Mouse (Mus musculus): ENCODE results near the gene Kif1b. TPM values are rescaled to one million over a fixed set of nuclear protein-coding genes. Genes with fewer than 3 reads are reported as not detected.

Kif1b gene
- polyA plus RNA-seq, 1 experiment from 2014 or later: 15.2 TPM

DNA sequence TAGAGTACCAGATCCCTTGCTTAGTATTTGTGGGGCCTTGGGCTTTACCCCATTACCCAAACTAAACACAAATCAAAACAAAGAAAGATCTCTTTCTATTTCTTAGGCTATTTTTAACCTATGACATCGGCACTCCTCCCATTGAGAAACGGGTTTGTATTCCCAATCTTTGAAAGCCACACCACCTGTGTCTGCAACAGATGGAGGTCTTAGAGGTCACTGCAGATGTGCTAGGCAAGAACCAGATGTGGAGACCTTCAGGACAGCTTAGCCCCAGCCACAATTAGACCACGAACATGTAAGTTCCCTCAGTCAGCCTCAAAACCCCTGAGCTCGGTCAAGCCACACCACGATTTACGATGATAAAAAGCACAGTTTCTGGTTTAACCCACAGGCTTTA, 15.2 kb upstream of the Kif1b start:
- H3K4me3 ChIP-seq (ENCODE audit: low read depth, low read length): no peak overlapping the region
- H3K36me3 ChIP-seq (ENCODE audit: control insufficient read depth, insufficient read depth): peaks cover 7% of the 10 kb centered on the region; the same call in 1 of the 2 replicates
- no peak for ATAC-seq
- H3K27me3 ChIP-seq (replicated peaks; ENCODE audit: control insufficient read depth, insufficient read depth, low read length): no peaks in the 10 kb centered on the region
- no peak overlapping the region for H3K9ac ChIP-seq (ENCODE audit: low read depth, low read length)
- no peak overlapping the region for H3K27ac ChIP-seq (ENCODE audit: low read depth, low read length)
- no peak for TF ChIP-seq CTCF (IDR thresholded peaks at IDR 0.05; ENCODE audit: low read depth)
- WGBS: 79% methylated on average over 6 of the region's 6 CpGs
- no peaks in the 10 kb centered on the region for H3K9me3 ChIP-seq (ENCODE audit: control insufficient read depth)
- H3K4me1 ChIP-seq (replicated peaks; ENCODE audit: control insufficient read depth, insufficient read depth, low read length): no peaks in the 10 kb centered on the region
- no peak overlapping the region for H3K4me2 ChIP-seq (replicated peaks; ENCODE audit: low read depth)

DNA sequence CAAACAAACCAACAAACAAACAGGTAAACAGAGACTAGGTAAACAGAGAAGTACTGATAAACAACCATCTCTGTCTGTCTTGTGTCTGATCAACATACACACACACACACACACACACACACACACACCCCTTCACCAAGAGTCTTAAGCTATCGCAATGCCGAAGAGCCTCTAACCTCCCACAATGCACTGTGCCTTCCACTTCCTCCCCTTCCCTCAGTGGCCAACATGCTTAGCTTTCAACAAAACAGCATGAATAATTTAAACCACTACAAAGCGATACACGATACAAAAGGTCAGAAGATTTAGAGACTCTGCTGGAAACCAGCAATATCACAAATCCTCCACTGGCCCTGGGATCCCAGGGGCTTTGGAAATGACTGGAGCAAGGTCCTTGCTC, 14.8 kb upstream of the Kif1b start:
- 78% methylated on average over 4 of the region's 4 CpGs for WGBS
- peaks cover 3% of the 10 kb centered on the region; the same call in 1 of the 2 replicates for H3K36me3 ChIP-seq (ENCODE audit: control insufficient read depth, insufficient read depth)
- ATAC-seq: no peak
- no peak for TF ChIP-seq CTCF (IDR thresholded peaks at IDR 0.05; ENCODE audit: low read depth)
- H3K4me2 ChIP-seq (replicated peaks; ENCODE audit: low read depth): no peak overlapping the region
- no peaks in the 10 kb centered on the region for H3K4me1 ChIP-seq (replicated peaks; ENCODE audit: control insufficient read depth, insufficient read depth, low read length)
- no peak overlapping the region for H3K4me3 ChIP-seq (ENCODE audit: low read depth, low read length)
- no peaks in the 10 kb centered on the region for H3K27me3 ChIP-seq (replicated peaks; ENCODE audit: control insufficient read depth, insufficient read depth, low read length)
- H3K9ac ChIP-seq (ENCODE audit: low read depth, low read length): no peak overlapping the region
- no peak overlapping the region for H3K27ac ChIP-seq (ENCODE audit: low read depth, low read length)
- no peaks in the 10 kb centered on the region for H3K9me3 ChIP-seq (ENCODE audit: control insufficient read depth)

DNA sequence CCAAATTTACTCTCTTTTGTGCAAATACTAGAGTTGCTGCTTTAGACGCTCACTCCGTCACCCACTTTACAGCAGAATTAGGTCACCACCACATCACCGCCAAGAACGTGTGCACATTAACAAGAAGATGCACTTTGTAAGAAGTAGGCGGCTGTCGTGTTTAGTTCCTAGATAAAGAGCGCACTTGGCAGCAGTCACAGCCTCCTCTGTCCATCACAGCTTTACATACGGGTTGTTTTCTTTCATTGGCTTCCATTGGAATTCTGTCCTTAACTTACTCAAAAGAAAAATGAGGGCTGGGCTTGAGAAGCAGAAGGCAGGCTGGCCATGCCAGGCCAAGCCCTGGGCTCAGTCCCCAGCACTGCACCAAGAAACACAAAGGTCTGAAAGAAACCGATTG, 11.6 kb upstream of the Kif1b start:
- no peaks in the 10 kb centered on the region for H3K27me3 ChIP-seq (replicated peaks; ENCODE audit: control insufficient read depth, insufficient read depth, low read length)
- 70% methylated on average over 9 of the region's 9 CpGs for WGBS
- H3K27ac ChIP-seq (ENCODE audit: low read depth, low read length): no peak overlapping the region
- no peaks in the 10 kb centered on the region for H3K4me1 ChIP-seq (replicated peaks; ENCODE audit: control insufficient read depth, insufficient read depth, low read length)
- TF ChIP-seq CTCF (IDR thresholded peaks at IDR 0.05; ENCODE audit: low read depth): no peak
- no peaks in the 10 kb centered on the region for H3K36me3 ChIP-seq (ENCODE audit: control insufficient read depth, insufficient read depth)
- no peak overlapping the region for H3K9ac ChIP-seq (ENCODE audit: low read depth, low read length)
- H3K9me3 ChIP-seq (ENCODE audit: control insufficient read depth): no peaks in the 10 kb centered on the region
- ATAC-seq: no peak
- H3K4me2 ChIP-seq (replicated peaks; ENCODE audit: low read depth): no peak overlapping the region
- H3K4me3 ChIP-seq (ENCODE audit: low read depth, low read length): no peak overlapping the region

DNA sequence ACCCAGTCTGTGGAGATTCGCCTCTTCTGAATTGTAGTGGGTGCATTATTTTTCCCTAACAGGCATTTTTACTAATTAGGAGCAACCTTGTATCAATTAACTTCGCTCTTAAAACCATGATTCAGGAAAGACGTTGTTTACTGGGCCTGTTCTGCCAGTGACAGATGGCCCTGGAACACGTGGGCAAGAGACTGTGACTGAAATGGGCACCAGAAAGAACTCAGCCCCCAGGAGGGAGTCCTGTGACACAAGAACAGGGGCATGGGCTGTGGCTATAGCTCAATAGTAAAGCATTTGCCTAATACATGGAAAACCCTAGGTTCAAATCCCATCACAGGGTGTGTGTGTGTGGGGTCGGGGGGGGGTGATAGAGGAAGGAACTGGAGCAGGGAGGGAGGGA, 9.9 kb upstream of the Kif1b start:
- no peak overlapping the region for H3K4me2 ChIP-seq (replicated peaks; ENCODE audit: low read depth)
- TF ChIP-seq CTCF (IDR thresholded peaks at IDR 0.05; ENCODE audit: low read depth): no peak
- H3K4me1 ChIP-seq (replicated peaks; ENCODE audit: control insufficient read depth, insufficient read depth, low read length): no peaks in the 10 kb centered on the region
- WGBS: 62% methylated on average over 5 of the region's 5 CpGs
- no peak overlapping the region for H3K4me3 ChIP-seq (ENCODE audit: low read depth, low read length)
- ATAC-seq: no peak
- no peaks in the 10 kb centered on the region for H3K9me3 ChIP-seq (ENCODE audit: control insufficient read depth)
- no peak overlapping the region for H3K9ac ChIP-seq (ENCODE audit: low read depth, low read length)
- H3K27me3 ChIP-seq (replicated peaks; ENCODE audit: control insufficient read depth, insufficient read depth, low read length): no peaks in the 10 kb centered on the region
- H3K36me3 ChIP-seq (ENCODE audit: control insufficient read depth, insufficient read depth): no peaks in the 10 kb centered on the region
- no peak overlapping the region for H3K27ac ChIP-seq (ENCODE audit: low read depth, low read length)

DNA sequence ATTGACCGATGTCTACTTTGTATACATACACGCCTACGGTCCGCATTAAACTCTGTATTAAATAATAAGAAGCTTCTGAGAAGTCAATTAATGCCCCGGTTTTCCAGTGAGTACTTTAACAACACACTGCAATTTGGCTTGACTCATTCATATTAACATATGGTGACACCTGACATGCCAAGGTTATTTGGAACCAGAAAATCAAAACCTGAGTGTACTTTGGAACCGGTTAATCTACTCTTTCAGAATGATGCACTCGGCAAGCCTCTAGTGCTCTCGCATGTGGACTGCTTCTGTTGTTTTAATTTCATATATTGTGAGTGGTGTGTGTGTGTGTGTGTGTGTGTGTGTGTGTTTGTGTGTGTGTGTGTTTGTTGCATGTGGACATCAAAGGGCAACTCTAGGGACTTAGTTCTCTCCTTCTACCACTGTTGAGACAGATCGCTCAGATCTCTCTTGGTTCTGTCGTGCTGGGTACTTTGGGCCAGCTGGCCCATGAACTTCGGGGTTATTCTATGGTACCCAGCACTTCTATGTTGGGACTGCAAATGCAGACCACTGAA, 6.9 kb upstream of the Kif1b start:
- no peak for TF ChIP-seq CTCF (IDR thresholded peaks at IDR 0.05; ENCODE audit: low read depth)
- H3K9ac ChIP-seq (ENCODE audit: low read depth, low read length): no peak overlapping the region
- no peak overlapping the region for H3K27ac ChIP-seq (ENCODE audit: low read depth, low read length)
- no peaks in the 10 kb centered on the region for H3K9me3 ChIP-seq (ENCODE audit: control insufficient read depth)
- no peak overlapping the region for H3K4me2 ChIP-seq (replicated peaks; ENCODE audit: low read depth)
- H3K27me3 ChIP-seq (replicated peaks; ENCODE audit: control insufficient read depth, insufficient read depth, low read length): no peaks in the 10 kb centered on the region
- H3K36me3 ChIP-seq (ENCODE audit: control insufficient read depth, insufficient read depth): no peaks in the 10 kb centered on the region
- no peak for ATAC-seq
- 70% methylated on average over 11 of the region's 11 CpGs for WGBS
- H3K4me1 ChIP-seq (replicated peaks; ENCODE audit: control insufficient read depth, insufficient read depth, low read length): no peaks in the 10 kb centered on the region
- no peak overlapping the region for H3K4me3 ChIP-seq (ENCODE audit: low read depth, low read length)

DNA sequence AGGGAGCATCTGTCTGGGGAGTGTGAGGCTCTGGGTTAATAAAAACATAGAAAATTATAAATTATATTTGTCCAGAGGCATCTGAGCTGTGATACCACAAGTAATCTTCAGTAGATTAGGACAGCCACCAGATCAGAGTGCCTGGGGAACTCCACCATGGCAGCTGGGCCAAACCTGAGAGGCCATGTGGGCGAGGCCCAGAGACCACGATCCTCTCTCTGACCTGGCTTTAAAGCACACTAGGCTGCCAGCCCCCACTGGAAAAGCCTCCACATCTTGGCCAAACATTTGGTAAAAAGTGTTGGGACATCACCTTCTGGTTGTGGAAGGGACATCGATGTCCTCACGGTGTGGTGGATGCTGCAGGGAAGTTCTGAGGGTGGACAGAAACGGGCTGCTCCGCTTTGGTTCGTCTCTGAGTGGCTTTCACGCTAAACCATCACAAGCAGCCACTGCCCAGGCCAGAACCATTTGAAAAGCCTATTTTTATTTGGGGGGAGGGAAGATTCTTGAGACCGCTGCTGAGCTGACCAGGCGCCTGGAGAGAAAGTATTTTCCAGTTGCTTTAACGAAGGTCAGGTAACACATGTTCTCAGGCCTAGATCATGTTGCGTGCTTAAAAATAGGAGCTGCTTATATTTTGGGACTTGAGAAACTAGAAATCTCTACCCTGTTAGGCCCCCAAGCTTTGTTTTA, 6.2 kb upstream of the Kif1b start:
- H3K9me3 ChIP-seq (ENCODE audit: control insufficient read depth): no peaks in the 10 kb centered on the region
- H3K4me1 ChIP-seq (replicated peaks; ENCODE audit: control insufficient read depth, insufficient read depth, low read length): no peaks in the 10 kb centered on the region
- 88% methylated on average over 12 of the region's 12 CpGs for WGBS
- no peak for TF ChIP-seq CTCF (IDR thresholded peaks at IDR 0.05; ENCODE audit: low read depth)
- H3K4me2 ChIP-seq (replicated peaks; ENCODE audit: low read depth): no peak overlapping the region
- no peaks in the 10 kb centered on the region for H3K27me3 ChIP-seq (replicated peaks; ENCODE audit: control insufficient read depth, insufficient read depth, low read length)
- H3K9ac ChIP-seq (ENCODE audit: low read depth, low read length): no peak overlapping the region
- ATAC-seq: no peak
- no peak overlapping the region for H3K27ac ChIP-seq (ENCODE audit: low read depth, low read length)
- no peak overlapping the region for H3K4me3 ChIP-seq (ENCODE audit: low read depth, low read length)
- no peaks in the 10 kb centered on the region for H3K36me3 ChIP-seq (ENCODE audit: control insufficient read depth, insufficient read depth)

Measured in intestine, postnatal 0 days (tissue).